Mouse (Mus musculus) myocyte (in vitro differentiated cells): Measurements from ENCODE around the gene Trim37. TPM values are rescaled to one million over a fixed set of nuclear protein-coding genes. Genes with fewer than 3 reads are reported as not detected.

Experiments
- H3K27me3 ChIP-seq: one replicate; pipeline ENCODE4 v1.6.1; 2011; ENCODE audit not compliant: control insufficient read depth, insufficient read depth, insufficient read length
- H3K36me3 ChIP-seq: one replicate; pipeline ENCODE4 v1.6.1; 2011; ENCODE audit not compliant: control insufficient read depth, insufficient read depth
- H3K4me2 ChIP-seq: one replicate; pipeline ENCODE4 v1.6.1; 2011; ENCODE audit warnings: low read depth, control low read depth
- H3K4me3 ChIP-seq: one replicate; pipeline ENCODE4 v1.5.1; 2011; ENCODE audit warnings: mild to moderate bottlenecking, control low read depth, moderate library complexity
- H3K79me2 ChIP-seq: one replicate; pipeline ENCODE4 v1.6.1; 2011; ENCODE audit not compliant: control insufficient read depth, insufficient read depth
- H3ac ChIP-seq: one replicate; pipeline ENCODE4 v1.6.1; 2011; ENCODE audit not compliant: control insufficient read depth, insufficient read length
- CEBPB ChIP-seq: IDR thresholded peaks from 2 replicates; pipeline ENCODE4 v1.6.1; 2011; ENCODE audit warnings: mild to moderate bottlenecking, moderate library complexity; ENCODE audit not compliant: poor library complexity, insufficient read depth, severe bottlenecking
- E2F4 ChIP-seq: IDR thresholded peaks from one replicate; pipeline ENCODE4 v1.6.1; 2011; ENCODE audit warnings: mild to moderate bottlenecking, control low read depth, moderate library complexity; ENCODE audit not compliant: insufficient read depth
- MAX ChIP-seq: IDR thresholded peaks from one replicate; pipeline ENCODE4 v1.6.1; 2011; ENCODE audit warnings: low read depth, mild to moderate bottlenecking, control low read depth
- MYOD1 ChIP-seq, 3 experiments: IDR thresholded peaks; one replicate each; pipeline ENCODE4 v1.6.1; 2011; ENCODE audit warnings: control low read depth in 2 of 3, low read depth in 2 of 3, mild to moderate bottlenecking in 2 of 3, moderate library complexity in 1 of 3; ENCODE audit not compliant: insufficient read length in 2 of 3, control insufficient read depth in 1 of 3
- MYOG ChIP-seq, 3 experiments: IDR thresholded peaks; one replicate each; pipeline ENCODE4 v1.6.1; 2011; ENCODE audit warnings: control low read depth in 2 of 3, low read depth in 2 of 3, mild to moderate bottlenecking in 2 of 3; ENCODE audit not compliant: insufficient read length in 2 of 3, control insufficient read depth in 1 of 3, insufficient read depth in 1 of 3
- POLR2A ChIP-seq: IDR thresholded peaks from one replicate; pipeline ENCODE4 v1.6.1; 2011; ENCODE audit warnings: low read depth, mild to moderate bottlenecking, control low read depth, moderate library complexity; ENCODE audit not compliant: insufficient read length
- POLR2AphosphoS2 ChIP-seq: IDR thresholded peaks from one replicate; pipeline ENCODE4 v1.6.1; 2011; ENCODE audit warnings: low read depth, control low read depth; ENCODE audit not compliant: insufficient read length
- REST ChIP-seq: IDR thresholded peaks from one replicate; pipeline ENCODE4 v1.6.1; 2011; ENCODE audit warnings: mild to moderate bottlenecking, control low read depth, moderate library complexity; ENCODE audit not compliant: insufficient read depth, insufficient read length
- SRF ChIP-seq: IDR thresholded peaks from one replicate; pipeline ENCODE4 v1.6.1; 2011; ENCODE audit warnings: low read depth; ENCODE audit not compliant: control insufficient read depth, insufficient read length
- TCF12 ChIP-seq: IDR thresholded peaks from one replicate; pipeline ENCODE4 v1.6.1; 2011; ENCODE audit warnings: mild to moderate bottlenecking, control low read depth; ENCODE audit not compliant: poor library complexity, insufficient read depth, severe bottlenecking
- TCF3 ChIP-seq: IDR thresholded peaks from one replicate; pipeline ENCODE4 v1.6.1; 2011; ENCODE audit warnings: low read depth, control low read depth; ENCODE audit not compliant: insufficient read length
- USF1 ChIP-seq: IDR thresholded peaks from one replicate; pipeline ENCODE4 v1.6.1; 2011; ENCODE audit warnings: low read depth, mild to moderate bottlenecking, control low read depth, moderate library complexity
- polyA plus RNA-seq: library from polyadenylated mRNA; unstranded; fragments of >200 nt; fragmentation: generic; extraction: Trizol; gene quantifications from one replicate; pipeline ENCODE4 v1.2.1, GENCODE M21; 2012; ENCODE audit warnings: missing spikeins

The Trim37 gene
- polyA plus RNA-seq = 6.7 TPM

DNA sequence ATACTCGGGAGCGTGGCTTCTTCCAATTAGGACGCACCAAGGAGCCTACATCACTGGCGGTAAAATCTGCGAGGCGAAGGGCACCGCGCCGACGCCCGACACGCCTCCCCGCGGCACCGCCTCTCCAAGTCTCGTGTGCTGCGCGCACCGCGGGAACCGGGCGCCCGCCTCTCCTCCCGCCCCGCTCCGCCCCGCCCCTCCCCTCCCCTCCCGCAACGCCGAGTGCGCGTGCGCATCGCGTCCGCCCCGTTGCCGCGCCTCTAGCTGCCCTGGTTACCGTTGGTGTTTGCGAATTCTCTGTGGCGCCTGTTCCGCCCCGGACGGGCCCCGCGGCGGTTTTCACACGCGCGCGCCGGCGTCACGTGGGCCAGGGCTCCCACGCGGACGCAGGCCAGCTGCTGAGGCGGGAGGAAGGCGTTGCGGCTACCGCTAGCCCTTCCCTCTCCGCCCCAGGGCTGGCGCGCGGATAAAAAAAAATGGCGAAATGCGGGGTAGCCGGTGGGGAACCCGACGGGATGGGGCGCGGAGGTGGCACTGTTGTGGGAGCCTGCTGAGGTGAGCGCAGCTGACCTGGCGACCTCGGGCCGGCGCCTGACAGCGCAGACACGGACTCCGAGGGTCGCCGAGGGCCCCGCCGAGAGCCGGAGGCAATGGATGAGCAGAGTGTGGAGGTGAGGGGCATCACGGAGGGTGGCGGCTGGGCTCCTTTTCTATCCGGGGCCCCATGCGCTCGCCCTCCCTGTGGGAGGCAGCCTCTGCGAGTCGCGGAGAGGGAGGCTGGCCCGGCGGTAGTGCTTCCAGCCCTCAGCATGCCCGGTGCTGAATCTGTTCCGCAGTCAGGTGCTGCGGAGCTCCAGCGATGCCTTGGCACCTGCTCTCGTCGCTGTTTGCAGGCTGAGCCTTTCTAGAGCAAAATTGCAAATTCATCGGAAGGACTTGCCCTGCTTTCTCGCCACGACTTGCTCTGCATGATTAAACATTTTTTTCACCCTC lies at the start of gene Trim37:
Gene Trim37 (plus strand): TSS at position 254 of the 993 bp plus-strand sequence.
- TF ChIP-seq MYOG (IDR thresholded peaks at IDR 0.05; ENCODE audit: control insufficient read depth in 1 of 3, insufficient read depth in 1 of 3, insufficient read length in 2 of 3, low read depth in 2 of 3) (peak in 2 of 3 experiments; percentile 68 to 82), SRF (no peak), MYOD1 (IDR thresholded peaks at IDR 0.05; ENCODE audit: control insufficient read depth in 1 of 3, insufficient read length in 2 of 3, low read depth in 2 of 3) (peak in 2 of 3 experiments; percentile 56 to 85), POLR2A (peak; percentile 77), POLR2AphosphoS2 (peak; percentile 81), E2F4 (peak; percentile 35), USF1 (peak; percentile 72), MAX (no peak)

DNA sequence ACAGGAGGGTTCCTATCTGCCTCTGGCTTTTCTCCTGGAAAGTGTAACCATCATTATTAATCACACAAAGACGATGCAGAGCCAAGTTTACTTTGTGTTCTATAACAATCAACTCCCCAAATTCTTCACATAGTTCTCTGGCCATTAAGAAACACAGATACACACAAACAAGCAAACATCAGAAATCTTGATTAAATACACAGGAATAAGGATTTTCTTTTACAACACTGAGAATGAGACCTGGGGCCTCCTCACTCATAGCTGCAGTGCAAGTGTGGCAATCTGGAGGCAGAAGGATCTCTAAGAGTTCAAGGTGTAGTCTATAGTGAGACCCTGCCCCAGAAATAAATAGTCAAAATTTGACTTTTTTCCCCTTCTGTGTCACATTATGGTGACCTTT lies 43.2 kb upstream of the Trim37 start:
- TF ChIP-seq E2F4 (no peak), POLR2AphosphoS2 (no peak), TCF12 (no peak), REST (no peak), USF1 (no peak), TCF3 (no peak), MYOD1 (IDR thresholded peaks at IDR 0.05; ENCODE audit: control insufficient read depth in 1 of 3, insufficient read length in 2 of 3, low read depth in 2 of 3) (no peak), CEBPB (no peak), MAX (no peak), SRF (no peak)
- H3K79me2 ChIP-seq = peaks cover 41% of the 10 kb centered on the region
- no peak overlapping the region for H3K4me3 ChIP-seq
- peak overlapping the region; percentile 30 for H3K4me2 ChIP-seq
- peaks cover 28% of the 10 kb centered on the region for H3K36me3 ChIP-seq
- H3K27me3 ChIP-seq = no peaks in the 10 kb centered on the region
- H3ac ChIP-seq = no peak overlapping the region

More for the DNA sequence above, at the start of gene Trim37:
- H3K4me2 ChIP-seq = peak within 1 kb of the TSS; percentile 99
- H3K36me3 ChIP-seq = peaks cover 9% of the 10 kb centered on the region
- H3K79me2 ChIP-seq = peaks cover 20% of the 10 kb centered on the region
- H3K27me3 ChIP-seq = no peaks in the 10 kb centered on the region
- H3ac ChIP-seq = peak within 1 kb of the TSS; percentile 59
- H3K4me3 ChIP-seq = peak within 1 kb of the TSS; percentile 64

DNA sequence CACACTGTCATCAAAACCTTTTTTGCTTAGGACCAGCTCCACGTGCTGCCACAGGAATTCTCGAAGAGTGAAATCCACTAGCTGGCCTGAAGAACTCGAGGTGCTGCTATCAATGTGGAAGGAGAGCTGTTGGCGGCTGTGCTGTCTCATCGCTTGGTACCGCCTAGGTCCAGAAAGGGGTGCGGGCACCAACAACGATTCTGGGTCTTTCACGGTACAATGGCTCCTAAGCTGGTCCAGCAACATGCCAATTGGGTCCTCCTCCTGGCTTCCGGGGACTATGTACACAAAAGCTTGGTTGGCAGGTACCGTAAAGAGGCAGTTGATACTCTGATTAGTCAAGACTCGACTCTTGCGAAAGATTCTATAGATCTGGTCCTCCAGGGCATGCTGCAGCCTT lies 41.4 kb upstream of the Trim37 start:
- Histone ChIP-seq H3K4me2 (peak overlapping the region; percentile 88), H3K4me3 (peak overlapping the region; percentile 89), H3K36me3 (peaks cover 22% of the 10 kb centered on the region), H3ac (no peak overlapping the region), H3K27me3 (no peaks in the 10 kb centered on the region), H3K79me2 (peaks cover 41% of the 10 kb centered on the region)
- no peak for TF ChIP-seq TCF3

DNA sequence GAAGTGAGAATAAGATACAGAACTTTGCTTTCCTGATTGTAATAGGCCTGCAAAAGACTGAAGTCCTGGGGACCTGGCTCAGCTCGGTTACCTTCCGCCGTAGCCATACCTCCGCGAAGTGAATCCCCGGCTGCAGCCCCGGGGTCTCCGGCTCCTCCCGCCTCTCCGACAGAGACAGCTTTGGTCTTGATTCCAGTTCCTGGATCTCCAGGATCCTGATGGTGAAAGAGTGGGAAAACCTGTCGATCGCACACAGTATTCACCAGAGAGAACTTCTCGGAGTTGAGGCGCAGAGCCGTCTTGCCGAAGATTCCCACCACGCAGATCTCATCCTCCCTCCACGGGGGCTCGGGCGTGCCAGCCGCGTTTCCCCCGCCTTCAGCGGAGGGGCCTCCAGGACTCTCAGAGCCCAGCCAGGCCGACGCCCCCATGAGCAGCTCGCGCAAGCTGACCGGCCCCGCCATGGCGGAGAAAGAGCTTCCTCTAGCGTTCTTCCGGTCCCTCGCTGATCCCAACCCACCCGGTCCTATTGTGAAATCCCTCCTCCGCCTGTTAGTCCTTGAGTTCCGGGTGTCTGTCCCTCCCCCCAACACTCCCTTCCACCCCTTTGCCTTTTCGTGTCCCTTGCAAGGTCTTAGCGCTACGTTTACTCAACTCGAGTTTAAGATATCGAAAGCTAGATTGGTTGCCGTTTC lies 40.4 kb upstream of the Trim37 start, which contains the start of gene Smg8:
Gene Smg8 (minus strand): TSS at position 485 of the 695 bp plus-strand sequence.
- Histone ChIP-seq H3K36me3 (peaks cover 16% of the 10 kb centered on the region), H3K79me2 (peaks cover 38% of the 10 kb centered on the region), H3ac (peak within 1 kb of the TSS; percentile 50), H3K4me3 (peak within 1 kb of the TSS; percentile 89), H3K27me3 (no peaks in the 10 kb centered on the region), H3K4me2 (peak within 1 kb of the TSS; percentile 88)
- TF ChIP-seq SRF (peak; percentile 60), MAX (peak; percentile 26), USF1 (no peak), POLR2AphosphoS2 (peak; percentile 76), MYOG (IDR thresholded peaks at IDR 0.05; ENCODE audit: control insufficient read depth in 1 of 3, insufficient read depth in 1 of 3, insufficient read length in 2 of 3, low read depth in 2 of 3) (peak in 1 of 3 experiments; percentile 3), POLR2A (peak; percentile 80), CEBPB (peak; percentile 76), TCF12 (no peak), MYOD1 (IDR thresholded peaks at IDR 0.05; ENCODE audit: control insufficient read depth in 1 of 3, insufficient read length in 2 of 3, low read depth in 2 of 3) (no peak), E2F4 (peak; percentile 35), TCF3 (no peak), REST (no peak)

GRCm38 (mm10) chr11:87087142-87087541 lies 39.7 kb upstream of the Trim37 start:
- Histone ChIP-seq H3K36me3 (peaks cover 19% of the 10 kb centered on the region), H3K79me2 (peaks cover 38% of the 10 kb centered on the region), H3K4me2 (peak overlapping the region; percentile 88), H3K27me3 (no peaks in the 10 kb centered on the region), H3ac (peak overlapping the region; percentile 50), H3K4me3 (peak overlapping the region; percentile 89)
- TF ChIP-seq REST (no peak), MYOG (IDR thresholded peaks at IDR 0.05; ENCODE audit: control insufficient read depth in 1 of 3, insufficient read depth in 1 of 3, insufficient read length in 2 of 3, low read depth in 2 of 3) (no peak), CEBPB (no peak), USF1 (no peak), SRF (no peak), MYOD1 (IDR thresholded peaks at IDR 0.05; ENCODE audit: control insufficient read depth in 1 of 3, insufficient read length in 2 of 3, low read depth in 2 of 3) (no peak), POLR2A (no peak), TCF12 (no peak), TCF3 (no peak)
